Mouse (Mus musculus) intestine, embryonic 15.5 days (tissue): Measurements from ENCODE around the gene Ceacam19. TPM values are rescaled to one million over a fixed set of nuclear protein-coding genes. Genes with fewer than 3 reads are reported as not detected.
A peak's percentile ranks its signal among the peaks of the same experiment; 100 is the strongest.

Source experiments
- ATAC-seq: fragments of 200-750 bp; cut with Nextera tagmentation; 2 replicates; pipeline ENCODE4 v1.8.0; 2017; ENCODE audit warnings: moderate TSS enrichment, moderate library complexity
- H3K27ac ChIP-seq: fragments of 300-500 bp; sonication (generic); 2 replicates; pipeline ENCODE4 v1.5.1; 2015; ENCODE audit warnings: mild to moderate bottlenecking, inconsistent platforms
- H3K27me3 ChIP-seq: fragments of 300-500 bp; sonication (generic); replicated peaks from 2 replicates; pipeline ENCODE4 v1.6.1; 2015; ENCODE audit warnings: inconsistent platforms
- H3K36me3 ChIP-seq: fragments of 300-500 bp; sonication (generic); 2 replicates; pipeline ENCODE4 v1.6.1; 2015; ENCODE audit warnings: inconsistent platforms
- H3K4me1 ChIP-seq: fragments of 300-500 bp; sonication (generic); replicated peaks from 2 replicates; pipeline ENCODE4 v1.6.1; 2015; ENCODE audit warnings: inconsistent platforms
- H3K4me2 ChIP-seq: fragments of 300-500 bp; sonication (generic); replicated peaks from 2 replicates; pipeline ENCODE4 v1.6.1; 2015; ENCODE audit warnings: mild to moderate bottlenecking, inconsistent platforms
- H3K4me3 ChIP-seq: fragments of 300-500 bp; sonication (generic); replicated peaks from 2 replicates; pipeline ENCODE4 v1.5.1; 2015; ENCODE audit warnings: inconsistent platforms
- H3K9ac ChIP-seq: fragments of 300-500 bp; sonication (generic); 2 replicates; pipeline ENCODE4 v1.6.1; 2015; ENCODE audit warnings: inconsistent platforms
- H3K9me3 ChIP-seq: fragments of 300-500 bp; sonication (generic); 2 replicates; pipeline ENCODE4 v1.6.1; 2016; ENCODE audit warnings: inconsistent platforms
- WGBS: fragments of 180-500 bp; shearing (Covaris S2); methylation state at CpG from one replicate; pipeline ENCODE4 v1.1.7; 2015; 5-methylcytosine and 5-hydroxymethylcytosine counted together
- polyA plus RNA-seq: library from polyadenylated mRNA; unstranded; fragments of >200 nt; fragmentation: Nextera tagmentation; extraction: Ambion mirVana; gene quantifications from 2 replicates; pipeline ENCODE4 v1.2.1, GENCODE M21; 2015

Gene Ceacam19
- polyA plus RNA-seq, 1 experiment from 2014 or later, result not detected

DNA sequence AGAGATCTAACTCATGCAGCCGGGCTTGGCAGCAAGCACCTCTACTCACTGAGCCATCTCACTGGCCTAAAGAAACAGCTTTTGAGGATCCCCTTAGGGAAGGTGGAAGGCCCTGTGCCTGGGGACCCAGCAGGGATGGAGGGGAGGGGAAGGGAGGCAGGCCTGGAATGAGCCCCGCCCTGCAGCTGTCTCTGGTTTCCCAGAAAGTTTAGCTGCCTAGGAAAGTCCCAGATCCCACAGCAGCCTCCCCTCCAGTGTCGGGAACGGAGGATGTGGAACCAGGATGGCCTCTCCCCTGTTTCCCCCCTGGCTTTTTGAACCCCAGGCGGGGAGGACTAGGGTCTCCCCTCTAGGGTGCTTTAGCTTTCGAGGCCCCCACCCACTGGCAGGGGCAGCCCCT is 61.0 kb downstream of the Ceacam19 start:
- H3K27me3 ChIP-seq, result 0 out of 2 replicates have a peak, but pooled peaks cover 3% of the 10 kb centered on the region
- H3K4me3 ChIP-seq, result no peak overlapping the region
- no peaks in the 10 kb centered on the region for H3K36me3 ChIP-seq
- no peaks in the 10 kb centered on the region for H3K9me3 ChIP-seq
- H3K4me2 ChIP-seq, result no peak overlapping the region
- H3K4me1 ChIP-seq, result peaks cover 40% of the 10 kb centered on the region
- WGBS, result 36% methylated on average over 6 of the region's 6 CpGs
- H3K27ac ChIP-seq, result 0 out of 2 replicates have a peak overlapping the region, but pooled peaks have one; percentile 11
- no peak for ATAC-seq
- no peak overlapping the region for H3K9ac ChIP-seq

Other genes starting within 250 kb of the Ceacam19 start
- 77.2 and 85.6 TPM in 2 replicates for gene Clptm1, start 222.9 kb downstream of the Ceacam19 start, polyA plus RNA-seq
- gene Apoc2, start 210.0 kb downstream of the Ceacam19 start, polyA plus RNA-seq, result 164 and 258 TPM in 2 replicates
- gene Gm44805, start 206.5 kb downstream of the Ceacam19 start, polyA plus RNA-seq, result 0.71 and 1.2 TPM in 2 replicates
- 4.7 and 7.0 TPM in 2 replicates for gene Apoc4, start 206.5 kb downstream of the Ceacam19 start, polyA plus RNA-seq
- gene Apoc1, start 195.3 kb downstream of the Ceacam19 start, polyA plus RNA-seq, result 27.1 and 34.7 TPM in 2 replicates
- gene Apoe, start 188.8 kb downstream of the Ceacam19 start, polyA plus RNA-seq, result 296 and 325 TPM in 2 replicates
- 208 and 215 TPM in 2 replicates for gene Tomm40, start 172.5 kb downstream of the Ceacam19 start, polyA plus RNA-seq
- gene Nectin2, start 137.5 kb downstream of the Ceacam19 start, polyA plus RNA-seq, result 148 and 154 TPM in 2 replicates
- 76.9 and 79.4 TPM in 2 replicates for gene Bcam, start 116.9 kb downstream of the Ceacam19 start, polyA plus RNA-seq
- gene Cblc, start 91.2 kb downstream of the Ceacam19 start, polyA plus RNA-seq, result 24.5 and 26.4 TPM in 2 replicates
- 13.3 and 13.9 TPM in 2 replicates for gene Bcl3, start 65.2 kb downstream of the Ceacam19 start, polyA plus RNA-seq
- gene Gm19345, start 36.0 kb downstream of the Ceacam19 start, polyA plus RNA-seq, result 0.14 and 0.16 TPM in 2 replicates
- gene Ceacam16, start 26.7 kb downstream of the Ceacam19 start, polyA plus RNA-seq, result not detected in 2 replicates
- gene Pvr, start 33.2 kb upstream of the Ceacam19 start, polyA plus RNA-seq, result 13.3 TPM in 2 replicates
- 7.5 and 8.0 TPM in 2 replicates for gene Igsf23, start 62.8 kb upstream of the Ceacam19 start, polyA plus RNA-seq
- 1.5 and 1.7 TPM in 2 replicates for gene Ceacam20, start 77.4 kb upstream of the Ceacam19 start, polyA plus RNA-seq
- 0.21 and 0.33 TPM in 2 replicates for gene Nlrp9b, start 103.5 kb upstream of the Ceacam19 start, polyA plus RNA-seq
- gene Vmn1r91, start 211.7 kb upstream of the Ceacam19 start, polyA plus RNA-seq, result not detected in 2 replicates
- not detected in 2 replicates for gene Gm16442, start 234.6 kb upstream of the Ceacam19 start, polyA plus RNA-seq